Mouse (Mus musculus): ENCODE measurements around the gene Itgb2.

- no peak for TF ChIP-seq CTCF (IDR thresholded peaks at IDR 0.05; ENCODE audit: low read depth, low read length)
- TF ChIP-seq GATA1 (IDR thresholded peaks at IDR 0.05; ENCODE audit: borderline replicate concordance, low read length), result no peak
Measured at GRCm38 (mm10) chr10:77502967-77503922, 26.8 kb upstream of the Itgb2 start.

All from G1E (cell line).